Mouse (Mus musculus) embryonic facial prominence, embryonic 11.5 days (tissue): ENCODE results near the gene Ube2q1. TPM values are rescaled to one million over a fixed set of nuclear protein-coding genes. Genes with fewer than 3 reads are reported as not detected.

Experiments
- ATAC-seq: fragments of 200-750 bp; cut with Nextera tagmentation; replicated peaks from 2 replicates; pipeline ENCODE4 v1.8.0; 2017; ENCODE audit warnings: low read depth; ENCODE audit not compliant: insufficient number of reproducible peaks, low FRiP score, low TSS enrichment
- DNase-seq: peaks from one replicate; pipeline ENCODE4 v3.0.0-alpha.2; 2015; ENCODE audit warnings: low spot score
- H3K27ac ChIP-seq: fragments of 300-500 bp; sonication (generic); replicated peaks from 2 replicates; pipeline ENCODE4 v1.5.1; 2014; ENCODE audit warnings: mild to moderate bottlenecking, low read depth, low read length, control low read depth
- H3K27me3 ChIP-seq: fragments of 300-500 bp; sonication (generic); 2 replicates; pipeline ENCODE4 v1.6.1; 2014; ENCODE audit warnings: mild to moderate bottlenecking, low read length, moderate library complexity, mixed read lengths; ENCODE audit not compliant: control insufficient read depth, insufficient read depth
- H3K36me3 ChIP-seq: fragments of 300-500 bp; sonication (generic); replicated peaks from 2 replicates; pipeline ENCODE4 v1.6.1; 2014; ENCODE audit warnings: low read depth, mild to moderate bottlenecking, low read length, moderate library complexity, mixed read lengths; ENCODE audit not compliant: control insufficient read depth, insufficient read depth
- H3K4me1 ChIP-seq: fragments of 300-500 bp; sonication (generic); 2 replicates; pipeline ENCODE4 v1.6.1; 2014; ENCODE audit warnings: low read length, mixed read lengths; ENCODE audit not compliant: control insufficient read depth, insufficient read depth
- H3K4me2 ChIP-seq: fragments of 300-500 bp; sonication (generic); 2 replicates; pipeline ENCODE4 v1.6.1; 2014; ENCODE audit warnings: low read depth, mild to moderate bottlenecking, control low read depth, low read length, moderate library complexity
- H3K4me3 ChIP-seq: fragments of 300-500 bp; sonication (generic); 2 replicates; pipeline ENCODE4 v1.5.1; 2014; ENCODE audit warnings: low read depth, low read length, control low read depth
- H3K9ac ChIP-seq: fragments of 300-500 bp; sonication (generic); replicated peaks from 2 replicates; pipeline ENCODE4 v1.6.1; 2014; ENCODE audit warnings: mild to moderate bottlenecking, control low read depth, low read length
- H3K9me3 ChIP-seq: fragments of 300-500 bp; sonication (generic); replicated peaks from 2 replicates; pipeline ENCODE4 v1.6.1; 2016; ENCODE audit warnings: mild to moderate bottlenecking, low read length, inconsistent platforms, mixed read lengths; ENCODE audit not compliant: control insufficient read depth
- WGBS: fragments of 180-500 bp; shearing (Covaris S2); extraction: QIAGEN DNeasy Blood & Tissue Kit; methylation state at CpG from one replicate; pipeline ENCODE4 v1.1.7; 2014; 5-methylcytosine and 5-hydroxymethylcytosine counted together
- polyA plus RNA-seq: library from polyadenylated mRNA; unstranded; fragments of >200 nt; fragmentation: Nextera tagmentation; extraction: Ambion mirVana; gene quantifications from 2 replicates; pipeline ENCODE4 v1.2.1, GENCODE M21; 2014

Ube2q1 gene
- polyA plus RNA-seq = 21.7 and 24.0 TPM in 2 replicates

DNA sequence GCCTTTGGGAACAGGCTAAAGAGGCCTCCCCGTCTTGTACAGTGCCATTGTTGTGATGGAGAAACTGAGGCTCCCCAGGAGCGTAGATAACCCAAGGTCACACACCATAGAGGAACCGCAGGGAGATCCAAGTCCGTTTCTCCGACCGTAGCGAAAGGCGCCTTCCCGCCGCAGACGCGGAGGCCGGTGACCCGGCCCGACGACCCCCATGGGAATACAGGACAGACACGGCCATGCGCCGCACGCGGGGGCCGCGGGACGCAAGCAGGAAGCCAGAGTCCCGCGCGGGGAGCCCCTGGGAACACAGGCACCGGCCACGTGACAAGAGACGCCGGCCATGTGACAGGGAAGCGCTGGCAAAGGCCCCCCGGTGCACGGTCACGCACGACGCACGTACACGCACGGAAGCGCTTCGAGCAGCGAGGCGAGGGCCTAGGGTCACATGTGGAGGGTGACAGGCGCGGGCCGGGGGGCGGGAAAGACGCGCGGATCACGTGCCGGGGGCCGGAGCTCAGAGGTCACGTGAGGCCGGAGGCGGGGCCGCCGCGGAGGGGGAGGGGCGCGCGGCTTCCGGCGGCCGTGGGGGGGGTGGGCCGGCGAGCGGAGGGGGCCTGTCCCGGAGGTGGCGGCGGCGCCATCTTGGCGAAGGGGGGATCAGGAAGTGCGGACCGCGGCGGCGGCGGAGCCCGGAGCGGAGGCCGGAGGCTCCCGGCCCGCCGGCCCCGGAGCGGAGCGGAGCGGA is at the start of gene Ube2q1:
Ube2q1 (plus strand) TSS at position 649 of the 742 bp plus-strand sequence.
- Histone ChIP-seq H3K36me3 (peaks cover 4% of the 10 kb centered on the region), H3K27me3 (no peaks in the 10 kb centered on the region), H3K9me3 (no peaks in the 10 kb centered on the region), H3K4me2 (peak within 1 kb of the TSS; percentile 89), H3K4me1 (peaks cover 3% of the 10 kb centered on the region; the same call in 1 of the 2 replicates), H3K27ac (peak within 1 kb of the TSS; percentile 93), H3K4me3 (peak within 1 kb of the TSS; percentile 99), H3K9ac (peak within 1 kb of the TSS; percentile 99)
- WGBS = under 1% methylated on average over 69 of the region's 90 CpGs
- peak; percentile 92 for ATAC-seq
- DNase-seq = peak; percentile 93

DNA sequence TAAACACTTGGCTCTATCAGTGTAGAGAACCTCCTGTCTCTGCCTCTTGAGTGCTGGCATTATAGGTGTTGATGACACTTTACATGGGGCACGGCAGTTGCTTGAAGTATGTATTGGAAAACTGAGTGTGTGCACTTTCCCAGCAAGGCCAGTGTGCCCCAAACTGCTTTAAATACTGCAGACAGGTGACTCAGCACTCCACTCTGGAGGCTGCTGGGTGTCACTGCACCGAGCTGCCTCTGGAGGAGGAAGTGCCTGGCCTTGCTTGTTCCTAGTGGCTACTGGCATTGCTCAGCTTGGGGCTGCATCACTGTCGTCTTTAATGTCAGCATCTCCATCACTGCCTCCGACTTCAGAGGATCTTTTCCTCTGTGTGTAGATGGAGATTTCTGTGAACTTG is 46.4 kb upstream of the Ube2q1 start:
- no peaks in the 10 kb centered on the region for H3K4me1 ChIP-seq
- no peak overlapping the region for H3K4me2 ChIP-seq
- 25% methylated on average over 4 of the region's 4 CpGs for WGBS
- ATAC-seq (no peak), DNase-seq (peak; percentile 47)
- no peak overlapping the region for H3K9ac ChIP-seq
- no peak overlapping the region for H3K4me3 ChIP-seq
- no peak overlapping the region for H3K27ac ChIP-seq
- H3K27me3 ChIP-seq = no peaks in the 10 kb centered on the region; the same call in 1 of the 2 replicates
- no peaks in the 10 kb centered on the region for H3K36me3 ChIP-seq
- H3K9me3 ChIP-seq = no peaks in the 10 kb centered on the region

DNA sequence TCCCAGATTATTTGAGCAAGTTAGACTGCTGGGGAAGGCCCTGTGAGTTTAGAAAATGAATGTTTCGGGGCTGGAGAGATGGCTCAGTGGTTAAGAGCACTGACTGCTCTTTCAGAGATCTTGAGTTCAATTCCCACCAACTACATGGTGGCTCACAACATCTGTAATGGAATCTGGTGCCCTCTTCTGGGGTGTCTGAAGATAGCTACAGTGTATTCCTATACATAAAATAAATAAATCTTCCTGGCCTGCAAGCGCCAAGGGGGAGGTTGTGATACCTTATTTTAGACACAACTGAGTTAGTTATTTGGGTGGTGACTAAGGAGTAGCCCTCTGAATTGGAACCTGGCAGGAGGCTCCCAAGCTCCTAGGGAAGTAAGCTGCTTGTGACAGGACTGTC is 44.6 kb upstream of the Ube2q1 start:
- H3K36me3 ChIP-seq = no peaks in the 10 kb centered on the region
- DNase-seq (no peak), ATAC-seq (no peak)
- H3K27ac ChIP-seq = no peak overlapping the region
- no peak overlapping the region for H3K9ac ChIP-seq
- H3K9me3 ChIP-seq = no peaks in the 10 kb centered on the region
- H3K4me2 ChIP-seq = no peak overlapping the region
- H3K4me1 ChIP-seq = no peaks in the 10 kb centered on the region
- WGBS = 80% methylated on average over 2 of the region's 2 CpGs
- H3K27me3 ChIP-seq = no peaks in the 10 kb centered on the region; the same call in 1 of the 2 replicates
- H3K4me3 ChIP-seq = no peak overlapping the region

DNA sequence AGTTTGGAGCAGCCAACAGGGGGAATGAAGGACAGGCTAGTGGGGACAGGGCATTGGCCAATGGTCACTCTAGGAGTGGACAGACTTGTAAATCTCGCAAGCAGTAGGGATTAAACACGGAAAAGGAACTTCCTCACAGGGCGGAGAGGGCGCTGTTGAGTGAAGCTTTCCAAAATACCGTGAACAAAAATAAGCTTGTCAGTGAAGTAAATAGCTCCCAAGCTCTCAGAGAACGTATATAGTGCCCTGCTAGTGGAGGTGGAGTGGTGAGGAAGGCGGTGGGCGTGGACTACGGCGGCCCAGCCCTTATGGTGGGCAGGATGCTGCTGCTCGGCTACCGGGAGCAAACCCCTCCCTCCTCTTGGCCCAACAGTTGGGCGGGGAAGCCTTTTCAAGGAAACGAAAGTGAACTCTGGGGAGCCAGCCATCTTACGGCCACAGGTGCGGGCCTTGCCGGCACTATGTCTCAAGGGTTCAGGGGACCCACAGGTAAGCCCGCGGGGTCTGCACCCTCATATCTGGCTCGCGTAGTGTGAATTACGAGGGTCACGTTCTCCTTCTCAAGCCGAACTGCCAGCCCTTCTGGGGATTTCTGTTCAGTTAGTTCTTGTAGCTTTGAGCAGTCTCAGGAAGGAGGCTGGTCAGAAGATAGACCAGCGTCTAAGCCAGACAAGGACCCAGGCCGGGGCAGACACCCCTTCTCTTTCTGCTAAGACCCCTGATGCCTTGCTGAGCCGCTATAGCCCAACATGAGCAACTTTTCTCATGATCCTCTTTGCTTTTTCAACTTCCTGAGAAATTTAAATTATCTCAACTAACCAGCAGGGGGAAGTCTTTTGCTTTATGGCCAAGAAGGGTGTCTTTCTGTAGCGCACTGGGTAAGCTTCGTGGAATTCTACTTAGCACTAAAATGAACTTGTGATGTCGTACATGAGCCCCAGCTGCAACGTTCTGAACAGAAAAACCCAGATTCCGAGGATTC is 42.8 kb upstream of the Ube2q1 start:
- H3K4me2 ChIP-seq = peak overlapping the region; percentile 77
- H3K4me1 ChIP-seq = no peaks in the 10 kb centered on the region
- peak; percentile 79 for DNase-seq
- H3K27me3 ChIP-seq = no peaks in the 10 kb centered on the region; the same call in 1 of the 2 replicates
- H3K9ac ChIP-seq = peak overlapping the region; percentile 53
- H3K27ac ChIP-seq = no peak overlapping the region
- H3K9me3 ChIP-seq = no peaks in the 10 kb centered on the region
- peak; percentile 92; the same call in 1 of the 2 replicates for ATAC-seq
- peak overlapping the region; percentile 44 for H3K4me3 ChIP-seq
- no peaks in the 10 kb centered on the region for H3K36me3 ChIP-seq
- 4% methylated on average over 32 of the region's 32 CpGs for WGBS

DNA sequence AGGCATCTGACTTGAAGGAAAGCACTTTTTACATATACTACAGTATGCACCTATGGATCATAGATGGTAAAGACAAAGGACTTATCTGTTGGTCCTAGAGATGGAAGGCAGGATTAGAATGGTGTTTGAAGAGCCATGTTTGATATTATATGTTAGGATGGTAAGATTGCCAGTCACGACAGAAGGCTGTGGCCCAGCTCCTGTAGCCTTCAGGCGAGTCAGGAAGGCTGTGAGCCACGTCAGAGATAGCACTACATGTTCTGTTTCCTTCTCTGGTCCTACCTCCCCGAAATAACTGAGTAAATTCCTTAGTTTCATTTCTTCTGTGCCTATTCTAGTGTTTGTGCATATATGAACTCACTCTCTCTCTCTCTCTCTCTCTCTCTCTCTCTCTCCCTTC is 41.3 kb upstream of the Ube2q1 start:
- WGBS = 82% methylated on average over 4 of the region's 4 CpGs
- H3K9me3 ChIP-seq = no peaks in the 10 kb centered on the region
- H3K4me1 ChIP-seq = no peaks in the 10 kb centered on the region
- H3K4me2 ChIP-seq = no peak overlapping the region
- no peak for DNase-seq
- no peak for ATAC-seq
- no peaks in the 10 kb centered on the region; the same call in 1 of the 2 replicates for H3K27me3 ChIP-seq
- H3K4me3 ChIP-seq = no peak overlapping the region
- H3K36me3 ChIP-seq = no peaks in the 10 kb centered on the region; the same call in 1 of the 2 replicates
- H3K9ac ChIP-seq = no peak overlapping the region
- no peak overlapping the region for H3K27ac ChIP-seq

DNA sequence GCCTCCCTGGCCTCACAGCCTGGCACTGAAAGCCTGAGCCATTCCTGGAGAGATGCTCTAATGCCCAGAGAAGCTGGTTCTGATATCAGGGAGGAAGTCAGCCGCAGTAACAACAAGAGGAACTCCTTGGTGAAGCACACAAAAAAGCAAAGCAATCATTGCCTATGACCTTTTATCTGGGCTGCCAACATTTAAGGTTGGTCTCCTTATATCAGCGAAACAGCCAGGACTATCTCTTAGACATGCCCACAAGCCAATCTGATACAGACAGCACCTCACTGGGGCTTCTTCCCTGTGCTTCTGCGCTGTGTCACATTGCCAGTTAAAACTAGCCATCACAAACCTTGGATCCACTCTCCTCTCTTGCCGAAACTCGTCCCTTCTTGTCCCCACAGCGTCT is 34.9 kb upstream of the Ube2q1 start:
- H3K9me3 ChIP-seq = no peaks in the 10 kb centered on the region
- DNase-seq (no peak), ATAC-seq (no peak)
- no peak overlapping the region for H3K9ac ChIP-seq
- no peak overlapping the region for H3K4me2 ChIP-seq
- WGBS = 94% methylated on average over 6 of the region's 6 CpGs
- H3K27ac ChIP-seq = no peak overlapping the region
- H3K4me3 ChIP-seq = no peak overlapping the region
- H3K27me3 ChIP-seq = no peaks in the 10 kb centered on the region
- no peaks in the 10 kb centered on the region; the same call in none of the 2 replicates for H3K36me3 ChIP-seq
- H3K4me1 ChIP-seq = no peaks in the 10 kb centered on the region

DNA sequence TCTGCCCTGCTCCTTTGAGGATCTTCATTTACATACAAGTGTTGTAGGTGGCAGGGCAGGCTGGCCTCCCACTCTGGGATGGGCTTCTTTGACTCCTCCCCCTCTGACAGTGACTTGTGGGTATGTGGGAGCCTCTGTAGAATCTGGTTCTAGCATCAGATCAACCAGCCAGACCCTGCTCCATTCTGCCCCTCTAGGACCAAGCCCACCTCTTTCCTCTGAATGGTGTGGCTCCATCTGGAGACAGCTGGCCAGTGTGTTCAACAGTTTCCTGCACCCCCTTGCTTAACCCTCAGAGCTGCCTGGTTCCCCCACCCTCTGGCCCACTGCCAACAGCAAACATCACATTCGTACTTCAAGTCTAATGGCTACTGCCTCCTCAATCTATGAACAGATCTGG is 21.1 kb upstream of the Ube2q1 start:
- Histone ChIP-seq H3K36me3 (peaks cover 6% of the 10 kb centered on the region), H3K27me3 (no peaks in the 10 kb centered on the region), H3K9ac (no peak overlapping the region), H3K4me2 (no peak overlapping the region), H3K4me3 (no peak overlapping the region), H3K9me3 (no peaks in the 10 kb centered on the region), H3K27ac (no peak overlapping the region), H3K4me1 (no peaks in the 10 kb centered on the region)
- 79% methylated on average over 1 of the region's 1 CpGs for WGBS
- no peak for DNase-seq
- ATAC-seq = no peak
